Mouse (Mus musculus) neural tube, embryonic 15.5 days (tissue): ENCODE data around the gene Lnx1. TPM values are rescaled to one million over a fixed set of nuclear protein-coding genes. Genes with fewer than 3 reads are reported as not detected.

Experiments
- ATAC-seq: fragments of 200-750 bp; cut with Nextera tagmentation; 2 replicates; pipeline ENCODE4 v1.8.0; 2017; ENCODE audit warnings: mild to moderate bottlenecking, moderate TSS enrichment, moderate library complexity; ENCODE audit not compliant: low FRiP score
- H3K27ac ChIP-seq: fragments of 300-500 bp; sonication (generic); replicated peaks from 2 replicates; pipeline ENCODE4 v1.5.1; 2015; ENCODE audit warnings: mild to moderate bottlenecking, inconsistent platforms
- H3K27me3 ChIP-seq: fragments of 300-500 bp; sonication (generic); replicated peaks from 2 replicates; pipeline ENCODE4 v1.6.1; 2015; ENCODE audit warnings: inconsistent platforms
- H3K36me3 ChIP-seq: fragments of 300-500 bp; sonication (generic); 2 replicates; pipeline ENCODE4 v1.6.1; 2015; ENCODE audit warnings: inconsistent platforms
- H3K4me1 ChIP-seq: fragments of 300-500 bp; sonication (generic); 2 replicates; pipeline ENCODE4 v1.6.1; 2015; ENCODE audit warnings: inconsistent platforms
- H3K4me2 ChIP-seq: fragments of 300-500 bp; sonication (generic); 2 replicates; pipeline ENCODE4 v1.6.1; 2015; ENCODE audit warnings: inconsistent platforms, mild to moderate bottlenecking, moderate library complexity
- H3K4me3 ChIP-seq: fragments of 300-500 bp; sonication (generic); replicated peaks from 2 replicates; pipeline ENCODE4 v1.5.1; 2015; ENCODE audit warnings: mild to moderate bottlenecking, inconsistent platforms
- H3K9ac ChIP-seq: fragments of 300-500 bp; sonication (generic); replicated peaks from 2 replicates; pipeline ENCODE4 v1.6.1; 2015; ENCODE audit warnings: mild to moderate bottlenecking, inconsistent platforms
- H3K9me3 ChIP-seq: fragments of 300-500 bp; sonication (generic); replicated peaks from 2 replicates; pipeline ENCODE4 v1.6.1; 2016; ENCODE audit warnings: inconsistent platforms
- WGBS: fragments of 180-500 bp; shearing (Covaris S2); methylation state at CpG from one replicate; pipeline ENCODE4 v1.1.7; 2015; ENCODE audit warnings: mixed read lengths; 5-methylcytosine and 5-hydroxymethylcytosine counted together
- polyA plus RNA-seq: library from polyadenylated mRNA; unstranded; fragments of >200 nt; fragmentation: Nextera tagmentation; extraction: Ambion mirVana; gene quantifications from 2 replicates; pipeline ENCODE4 v1.2.1, GENCODE M21; 2015

Gene Lnx1
- polyA plus RNA-seq, 1 experiment from 2014 or later: 13.8 TPM

GRCm38 (mm10) chr5:74697534-74697933, 5.2 kb downstream of the Lnx1 start:
- Histone ChIP-seq H3K4me2 (no peak overlapping the region), H3K4me1 (no peaks in the 10 kb centered on the region; the same call in 1 of the 2 replicates), H3K9me3 (no peaks in the 10 kb centered on the region), H3K36me3 (no peaks in the 10 kb centered on the region), H3K27ac (no peak overlapping the region), H3K9ac (no peak overlapping the region), H3K4me3 (no peak overlapping the region), H3K27me3 (no peaks in the 10 kb centered on the region)
- WGBS: 71% methylated on average over 9 of the region's 9 CpGs
- ATAC-seq: no peak

DNA sequence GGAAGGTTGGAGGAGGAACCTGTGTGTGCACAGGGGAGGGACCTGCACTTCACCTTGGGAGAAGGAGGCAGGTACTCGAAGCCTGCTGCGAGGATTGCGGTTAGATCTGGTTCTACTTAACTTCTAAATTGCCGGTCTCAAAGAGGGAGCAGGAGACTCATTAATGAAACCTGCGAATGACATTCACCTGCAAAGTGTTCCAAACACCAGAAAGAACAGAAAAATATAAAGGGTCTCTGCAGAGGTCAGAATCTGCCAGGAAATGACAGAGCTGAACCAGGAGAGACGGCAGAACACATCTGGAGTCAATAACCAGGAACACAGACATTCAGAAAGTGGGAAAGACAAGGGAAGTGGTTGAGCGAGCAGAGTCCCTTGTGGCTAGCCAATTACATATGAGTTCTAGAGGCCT, 8.3 kb downstream of the Lnx1 start:
- Histone ChIP-seq H3K4me3 (no peak overlapping the region), H3K27ac (no peak overlapping the region), H3K36me3 (no peaks in the 10 kb centered on the region), H3K9me3 (no peaks in the 10 kb centered on the region), H3K4me2 (no peak overlapping the region), H3K9ac (no peak overlapping the region), H3K27me3 (no peaks in the 10 kb centered on the region), H3K4me1 (no peaks in the 10 kb centered on the region)
- ATAC-seq: no peak
- WGBS: 78% methylated on average over 7 of the region's 7 CpGs

GRCm38 (mm10) chr5:74693836-74694235, 8.9 kb downstream of the Lnx1 start:
- Histone ChIP-seq H3K9ac (no peak overlapping the region), H3K9me3 (no peaks in the 10 kb centered on the region), H3K36me3 (no peaks in the 10 kb centered on the region), H3K4me2 (no peak overlapping the region), H3K4me1 (no peaks in the 10 kb centered on the region), H3K27ac (no peak overlapping the region), H3K27me3 (no peaks in the 10 kb centered on the region), H3K4me3 (no peak overlapping the region)
- 74% methylated on average over 2 of the region's 2 CpGs for WGBS
- no peak for ATAC-seq

DNA sequence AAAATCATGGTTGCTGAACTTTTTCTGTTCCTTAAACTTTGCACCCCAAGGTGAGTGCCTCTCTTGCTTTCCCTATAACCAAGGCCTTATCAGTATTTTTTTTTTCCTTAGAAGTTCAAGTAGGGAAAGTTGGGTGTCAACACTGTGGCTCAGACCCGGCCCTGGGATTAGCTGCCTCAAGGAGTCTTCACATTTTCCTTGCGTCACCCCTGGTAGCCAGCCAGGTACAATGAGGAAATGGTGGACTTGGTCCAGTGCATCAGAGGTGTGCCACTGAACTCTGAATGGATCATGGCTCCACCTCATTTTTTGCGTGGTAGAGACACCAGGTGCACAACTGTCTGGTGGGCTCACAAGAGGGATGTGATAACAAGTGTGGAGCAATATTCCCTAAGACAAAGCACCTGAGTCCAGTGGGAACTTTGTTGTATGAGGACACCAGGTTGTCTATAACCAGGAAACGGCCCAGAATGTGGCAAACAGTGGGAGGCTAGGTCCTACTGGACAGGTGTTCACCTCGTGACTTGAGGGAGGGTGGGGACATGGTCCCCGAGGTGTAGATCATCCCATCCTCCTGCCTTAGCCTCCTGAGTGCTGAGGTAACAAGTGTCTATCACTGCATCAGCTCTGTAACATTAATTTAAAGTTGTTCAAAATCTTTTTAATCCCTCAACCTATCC, 10.2 kb downstream of the Lnx1 start:
- WGBS: 91% methylated on average over 6 of the region's 6 CpGs
- Histone ChIP-seq H3K9me3 (no peaks in the 10 kb centered on the region), H3K4me2 (no peak overlapping the region), H3K27me3 (no peaks in the 10 kb centered on the region), H3K4me1 (no peaks in the 10 kb centered on the region), H3K27ac (no peak overlapping the region), H3K4me3 (no peak overlapping the region), H3K36me3 (no peaks in the 10 kb centered on the region), H3K9ac (no peak overlapping the region)
- ATAC-seq: no peak

- Histone ChIP-seq H3K4me2 (no peak overlapping the region), H3K36me3 (no peaks in the 10 kb centered on the region), H3K27ac (no peak overlapping the region), H3K9ac (no peak overlapping the region), H3K4me3 (no peak overlapping the region), H3K9me3 (no peaks in the 10 kb centered on the region), H3K27me3 (no peaks in the 10 kb centered on the region), H3K4me1 (no peaks in the 10 kb centered on the region)
- WGBS: 90% methylated on average over 2 of the region's 2 CpGs
- no peak for ATAC-seq
Measured at GRCm38 (mm10) chr5:74688822-74689221, 13.9 kb downstream of the Lnx1 start.

DNA sequence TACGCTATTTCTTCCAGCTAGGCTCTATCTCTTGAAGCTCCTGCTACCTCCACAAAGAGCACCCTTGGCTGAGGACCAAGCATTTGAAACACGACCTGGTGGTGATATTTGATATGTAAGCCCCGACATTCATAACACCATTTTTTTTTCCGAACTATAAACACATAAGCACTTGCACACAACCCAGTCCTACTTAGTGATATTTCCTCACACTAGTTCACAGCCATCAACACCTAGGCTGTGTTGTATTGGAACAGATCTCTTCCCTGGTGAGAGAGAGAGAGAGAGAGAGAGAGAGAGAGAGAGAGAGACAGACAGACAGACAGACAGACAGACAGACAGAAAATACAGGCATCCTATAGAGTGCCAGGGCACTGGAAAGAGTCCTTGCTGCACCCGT, 17.8 kb downstream of the Lnx1 start:
- Histone ChIP-seq H3K27me3 (no peaks in the 10 kb centered on the region), H3K9me3 (no peaks in the 10 kb centered on the region), H3K4me3 (no peak overlapping the region), H3K4me1 (no peaks in the 10 kb centered on the region), H3K4me2 (no peak overlapping the region), H3K27ac (no peak overlapping the region), H3K9ac (no peak overlapping the region), H3K36me3 (no peaks in the 10 kb centered on the region)
- ATAC-seq: no peak
- WGBS: 88% methylated on average over 5 of the region's 5 CpGs

GRCm38 (mm10) chr5:74683832-74684231, 18.9 kb downstream of the Lnx1 start:
- no peak for ATAC-seq
- Histone ChIP-seq H3K36me3 (no peaks in the 10 kb centered on the region), H3K4me1 (no peaks in the 10 kb centered on the region), H3K27ac (no peak overlapping the region), H3K4me2 (no peak overlapping the region), H3K9me3 (no peaks in the 10 kb centered on the region), H3K27me3 (no peaks in the 10 kb centered on the region), H3K9ac (no peak overlapping the region), H3K4me3 (no peak overlapping the region)
- WGBS: 77% methylated on average over 2 of the region's 2 CpGs

GRCm38 (mm10) chr5:74682735-74683134, 20.0 kb downstream of the Lnx1 start:
- no peak for ATAC-seq
- H3K36me3 ChIP-seq: no peaks in the 10 kb centered on the region
- WGBS: 92% methylated on average over 1 of the region's 1 CpGs
- no peak overlapping the region for H3K4me2 ChIP-seq
- H3K4me1 ChIP-seq: peaks cover 5% of the 10 kb centered on the region
- H3K9ac ChIP-seq: no peak overlapping the region
- no peak overlapping the region for H3K27ac ChIP-seq
- no peaks in the 10 kb centered on the region for H3K27me3 ChIP-seq
- H3K4me3 ChIP-seq: no peak overlapping the region
- no peaks in the 10 kb centered on the region for H3K9me3 ChIP-seq

GRCm38 (mm10) chr5:74679631-74680030, 23.1 kb downstream of the Lnx1 start:
- H3K4me3 ChIP-seq: no peak overlapping the region
- peaks cover 17% of the 10 kb centered on the region for H3K4me1 ChIP-seq
- 80% methylated on average over 7 of the region's 7 CpGs for WGBS
- no peak overlapping the region for H3K9ac ChIP-seq
- no peak for ATAC-seq
- H3K27ac ChIP-seq: no peak overlapping the region
- H3K27me3 ChIP-seq: no peaks in the 10 kb centered on the region
- H3K4me2 ChIP-seq: no peak overlapping the region
- H3K36me3 ChIP-seq: no peaks in the 10 kb centered on the region
- H3K9me3 ChIP-seq: no peaks in the 10 kb centered on the region

GRCm38 (mm10) chr5:74678693-74679092, 24.0 kb downstream of the Lnx1 start:
- Histone ChIP-seq H3K4me3 (no peak overlapping the region), H3K27me3 (no peaks in the 10 kb centered on the region), H3K4me2 (no peak overlapping the region), H3K9me3 (no peaks in the 10 kb centered on the region), H3K4me1 (peaks cover 17% of the 10 kb centered on the region), H3K9ac (no peak overlapping the region), H3K27ac (no peak overlapping the region; the same call in 1 of the 2 replicates), H3K36me3 (no peaks in the 10 kb centered on the region)
- no peak for ATAC-seq
- WGBS: 95% methylated on average over 5 of the region's 5 CpGs

- peak; percentile 97 for ATAC-seq
- H3K4me3 ChIP-seq: peak overlapping the region; percentile 36
- H3K4me1 ChIP-seq: peaks cover 17% of the 10 kb centered on the region
- no peaks in the 10 kb centered on the region for H3K27me3 ChIP-seq
- H3K27ac ChIP-seq: peak overlapping the region; percentile 82
- H3K36me3 ChIP-seq: no peaks in the 10 kb centered on the region
- H3K9me3 ChIP-seq: no peaks in the 10 kb centered on the region
- H3K4me2 ChIP-seq: peak overlapping the region; percentile 53
- peak overlapping the region; percentile 48 for H3K9ac ChIP-seq
- WGBS: 41% methylated on average over 19 of the region's 19 CpGs
Measured at GRCm38 (mm10) chr5:74677399-74678338, 25.0 kb downstream of the Lnx1 start.

- peaks cover 10% of the 10 kb centered on the region for H3K4me1 ChIP-seq
- H3K9me3 ChIP-seq: no peaks in the 10 kb centered on the region
- WGBS: 91% methylated on average over 5 of the region's 5 CpGs
- H3K27me3 ChIP-seq: no peaks in the 10 kb centered on the region
- no peak for ATAC-seq
- H3K36me3 ChIP-seq: no peaks in the 10 kb centered on the region
- H3K4me2 ChIP-seq: no peak overlapping the region
- no peak overlapping the region for H3K27ac ChIP-seq
- H3K9ac ChIP-seq: no peak overlapping the region
- no peak overlapping the region for H3K4me3 ChIP-seq
Measured at GRCm38 (mm10) chr5:74672556-74672955, 30.2 kb downstream of the Lnx1 start.
